In genomic region chr1:43245014-43245413, GRCm38 (mm10) we compare ENCODE assay signal across 14 mouse cellular contexts. TPM values are rescaled to one million over a fixed set of nuclear protein-coding genes. Genes with fewer than 3 reads are reported as not detected.
A peak's percentile ranks its signal among the peaks of the same experiment; 100 is the strongest.
DNase-seq lines count a peak whose midpoint lies in the region.
"Had no signal": no experiment of that assay in that cellular context is flagged by ENCODE, and none has a peak within 500 bp of the region (broad histone marks: within the 10 kb centered on the region; RNA-seq: fewer than 3 reads in every experiment).

No protein-coding gene starts in this region.

- peak; percentile 6 for DNase-seq in adrenal gland, postnatal 10 days
- DNase-seq in adrenal gland, postnatal 14 days, result no peak
- DNase-seq in kidney, adult 11 months, result peak; percentile 41
- DNase-seq in kidney, adult 18-20 months, result no peak
- DNase-seq in NIH3T3 (ENCODE audit: low read depth), result peak; percentile 48
- peak; percentile 69 for DNase-seq in kidney, postnatal 14 days
- no peak for DNase-seq in thymus, postnatal 25 days
- no peak for DNase-seq in right cerebral cortex, adult 18-20 months
- DNase-seq: adrenal gland, adult 8-10 months; cerebellum, adult 8-10 months; left cerebral cortex, postnatal 4 days; liver, embryonic 13.5 days; retina, postnatal 1 day; thymus, postnatal 14 days had no signal

RNA-seq across cellular contexts. Expression of gene Fhl2, which starts 48.2 kb away (rescaled TPM):
- 10 to 100 TPM; 16.3 to 20.8 TPM for total RNA-seq in adrenal gland, postnatal 10 days (2021)
- 18.5 and 18.6 TPM in 2 replicates for total RNA-seq in adrenal gland, postnatal 14 days (2021)

Comparison
In these comparisons a context has a peak if more than half of its experiments do, and no peak if none do; other contexts are left out.
1. DNase-seq: peak in adrenal gland, postnatal 10 days (single experiment), kidney, adult 11 months (single experiment), NIH3T3 (single experiment) and kidney, postnatal 14 days (single experiment); none in adrenal gland, postnatal 14 days (single experiment), kidney, adult 18-20 months (single experiment), thymus, postnatal 25 days (single experiment) and right cerebral cortex, adult 18-20 months (single experiment).